Comparison of ENCODE assay signal across 8 mouse cellular contexts in the genomic region with DNA sequence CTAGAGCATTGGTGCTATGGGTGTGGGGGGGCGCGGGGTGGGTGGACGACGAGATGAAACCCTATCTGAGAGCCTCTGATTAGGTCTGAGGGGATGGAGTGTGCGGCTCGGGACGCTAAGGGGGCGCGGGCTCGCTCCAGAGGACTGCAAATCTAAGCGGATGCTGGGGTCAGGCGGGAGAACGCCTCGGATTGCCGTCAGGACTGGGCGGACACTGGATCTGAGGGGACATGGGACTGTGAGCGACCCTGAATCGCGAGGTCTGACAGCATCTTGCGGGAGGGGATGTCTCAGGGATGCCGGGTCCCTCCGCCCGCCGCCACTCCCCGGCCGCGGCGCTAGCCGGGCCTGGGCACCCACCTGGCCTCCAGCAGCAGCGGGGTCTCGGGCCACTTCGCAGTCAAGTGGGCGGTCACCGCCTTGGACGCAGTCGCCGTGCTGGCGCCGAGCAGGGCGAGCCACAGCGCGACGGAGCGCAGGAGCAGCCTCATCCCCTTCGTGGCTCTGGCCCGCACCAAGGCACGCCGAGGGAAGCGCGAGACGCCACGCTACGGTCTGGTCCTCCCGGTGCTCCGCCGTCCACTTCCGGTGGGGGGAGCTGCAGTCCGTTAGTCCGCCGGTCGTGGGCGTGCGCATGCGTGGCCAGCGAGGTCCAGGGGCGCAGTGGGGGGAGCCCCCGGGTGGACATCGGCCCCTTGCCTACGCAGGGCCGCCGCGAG. TPM values are rescaled to one million over a fixed set of nuclear protein-coding genes. Genes with fewer than 3 reads are reported as not detected.
DNase-seq lines count a peak whose midpoint lies in the region; ATAC-seq lines count a peak whose summit lies in the region.

A gene (minus strand): TSS at position 580 of the 719 bp plus-strand sequence.

- peaks cover 2% of the 10 kb centered on the region; the same call in 1 of the 2 replicates for H3K4me1 ChIP-seq in erythroblast, embryonic 14.5 days (ENCODE audit: control insufficient read depth)
- H3K4me1 ChIP-seq in embryonic facial prominence, embryonic 10.5 days, result peaks cover 24% of the 10 kb centered on the region

- ATAC-seq in erythroblast, adult 5-6 weeks (replicated peaks; ENCODE audit: low FRiP score, poor library complexity, severe bottlenecking), result no peak
- peak; percentile 91 for ATAC-seq in granulocyte monocyte progenitor cell, adult 5-6 weeks (replicated peaks; ENCODE audit: poor library complexity, severe bottlenecking)
- ATAC-seq in megakaryocyte progenitor cell, adult 5-6 weeks (replicated peaks; ENCODE audit: poor library complexity), result peak; percentile 69

- peak; percentile 93 for DNase-seq in embryonic facial prominence, embryonic 10.5 days (ENCODE audit: low spot score)
- peak; percentile 60 for DNase-seq in kidney, adult 11 months
- DNase-seq in left cerebral cortex, postnatal 25 days (ENCODE audit: low spot score in 2 of 2), result peak; percentile 86
- peak; percentile 88 for DNase-seq in right cerebral cortex, postnatal 25 days

- H3K27me3 ChIP-seq in erythroblast, embryonic 14.5 days (ENCODE audit: control insufficient read depth), result peaks cover 25% of the 10 kb centered on the region
- no peaks in the 10 kb centered on the region for H3K27me3 ChIP-seq in embryonic facial prominence, embryonic 10.5 days (replicated peaks; ENCODE audit: low read depth, poor library complexity, severe bottlenecking)

- H3K27ac ChIP-seq in embryonic facial prominence, embryonic 10.5 days (replicated peaks), result peak within 1 kb of the TSS; percentile 94

- no peaks in the 10 kb centered on the region for H3K36me3 ChIP-seq in erythroblast, embryonic 14.5 days (ENCODE audit: control insufficient read depth)
- peaks cover 10% of the 10 kb centered on the region for H3K36me3 ChIP-seq in embryonic facial prominence, embryonic 10.5 days (replicated peaks)

- under 1% methylated on average over 72 of the region's 72 CpGs for WGBS in embryonic facial prominence, embryonic 10.5 days

- intact Hi-C loops in left cerebral cortex, postnatal 25 days (cut with DNase I), result no loop called here

- peak within 1 kb of the TSS; percentile 60 for H3K4me3 ChIP-seq in erythroblast, embryonic 14.5 days (replicated peaks)
- H3K4me3 ChIP-seq in embryonic facial prominence, embryonic 10.5 days, result peak within 1 kb of the TSS; percentile 92

- peaks cover 2% of the 10 kb centered on the region; the same call in 1 of the 2 replicates for H3K9me3 ChIP-seq in erythroblast, embryonic 14.5 days (ENCODE audit: control insufficient read depth, low read length)
- no peaks in the 10 kb centered on the region for H3K9me3 ChIP-seq in embryonic facial prominence, embryonic 10.5 days

RNA-seq across cellular contexts. Expression of the gene that starts here (rescaled TPM):
- polyA plus RNA-seq in erythroblast, embryonic 14.5 days (2012), result not detected in 2 replicates
- total RNA-seq in erythroblast, adult 5-6 weeks (2015; ENCODE audit: low replicate concordance), result not detected in 2 replicates
- total RNA-seq in erythroblast, adult 5-6 weeks (2017; ENCODE audit: low replicate concordance), result 2.2 TPM in 1 of 2 replicates, not detected in the other
- polyA plus RNA-seq in embryonic facial prominence, embryonic 10.5 days (2016; fragmentation: Nextera tagmentation; extraction: Ambion mirVana), result 14.5 and 17.3 TPM in 2 replicates
- 0.92 and 8.4 TPM in 2 replicates for total RNA-seq in granulocyte monocyte progenitor cell, adult 5-6 weeks (2014; fragmentation: Nextera tagmentation)
- total RNA-seq in granulocyte monocyte progenitor cell, adult 5-6 weeks (2017), result 0.72 and 4.3 TPM in 2 replicates
- 10 to 100 TPM; 22.4 to 33.3 TPM for total RNA-seq in left cerebral cortex, postnatal 25 days (2021)
- 3.3 and 5.5 TPM in 2 replicates for total RNA-seq in megakaryocyte progenitor cell, adult 5-6 weeks (2015)
- 1.5 and 5.8 TPM in 2 replicates for total RNA-seq in megakaryocyte progenitor cell, adult 5-6 weeks (2017)

Comparison
In these comparisons a context has a peak if more than half of its experiments do, and no peak if none do; other contexts are left out.
1. RNA of the gene that starts here (polyA plus RNA-seq): 14.5 to 17.3 TPM in embryonic facial prominence, embryonic 10.5 days; not detected in erythroblast, embryonic 14.5 days; every median in the first group is over 10 times any median in the second.
2. Peak in every context shown above with its lines, with median percentiles within 50 percentile points of each other: DNase-seq.